Mouse (Mus musculus) small intestine, adult 2 months (tissue): ENCODE measurements around the gene Dach1.

ENCODE experiments used
- CTCF ChIP-seq: fragments of 200-500 bp; IDR thresholded peaks from 2 replicates; pipeline ENCODE4 v1.5.1; 2012; ENCODE audit warnings: low read depth, mild to moderate bottlenecking, control low read depth, inconsistent platforms, low read length, moderate library complexity, mixed read lengths; ENCODE audit not compliant: insufficient replicate concordance, insufficient read length; ENCODE audit errors: extremely low read depth
- POLR2A ChIP-seq: fragments of 200-500 bp; IDR thresholded peaks from 2 replicates; pipeline ENCODE4 v1.6.1; 2012; ENCODE audit warnings: low read depth, mild to moderate bottlenecking, control low read depth, inconsistent platforms, low read length, moderate library complexity

DNA sequence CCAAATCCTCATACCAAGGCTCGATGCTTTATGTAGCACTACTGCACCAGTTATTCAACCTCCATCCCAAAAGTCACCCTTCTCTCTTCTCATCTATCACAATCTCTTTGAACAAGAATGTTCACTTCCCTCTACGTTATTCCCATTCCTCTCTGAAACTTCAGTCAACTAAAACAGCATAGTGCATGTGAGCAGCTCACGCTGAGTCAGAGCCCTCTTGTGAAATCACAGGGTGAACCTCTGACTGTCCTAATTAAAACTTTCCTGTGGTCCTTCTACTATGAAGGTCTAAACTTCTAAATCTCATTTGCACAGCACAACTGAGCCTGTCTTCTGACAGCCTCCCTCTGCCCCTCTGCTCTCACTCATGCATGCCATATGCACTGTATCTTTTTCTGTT, 30.5 kb upstream of the Dach1 start:
- TF ChIP-seq CTCF = no peak
- TF ChIP-seq POLR2A = no peak
